Mouse (Mus musculus): ENCODE measurements around the gene Zfhx3. TPM values are rescaled to one million over a fixed set of nuclear protein-coding genes. Genes with fewer than 3 reads are reported as not detected.

Gene Zfhx3
- polyA plus RNA-seq, 1 experiment from 2014 or later = 22.8 TPM

- 96% methylated on average over 10 of the region's 10 CpGs for WGBS
- H3K4me1 ChIP-seq = peaks cover 37% of the 10 kb centered on the region
- no peak overlapping the region for H3K4me2 ChIP-seq
- no peak for ATAC-seq (ENCODE audit: low FRiP score)
- no peak overlapping the region for H3K9ac ChIP-seq (replicated peaks)
- H3K36me3 ChIP-seq = no peaks in the 10 kb centered on the region
- H3K27ac ChIP-seq (replicated peaks) = no peak overlapping the region
- H3K9me3 ChIP-seq (replicated peaks) = no peaks in the 10 kb centered on the region
- H3K27me3 ChIP-seq (replicated peaks) = no peaks in the 10 kb centered on the region
- H3K4me3 ChIP-seq (replicated peaks) = no peak overlapping the region
Measured at GRCm38 (mm10) chr8:108738179-108738578, 795.7 kb downstream of the Zfhx3 start.

GRCm38 (mm10) chr8:108739517-108739916, 797.1 kb downstream of the Zfhx3 start:
- Histone ChIP-seq H3K27me3 (replicated peaks) (no peaks in the 10 kb centered on the region), H3K9ac (replicated peaks) (no peak overlapping the region), H3K4me2 (no peak overlapping the region), H3K4me3 (replicated peaks) (no peak overlapping the region), H3K36me3 (no peaks in the 10 kb centered on the region), H3K27ac (replicated peaks) (no peak overlapping the region), H3K9me3 (replicated peaks) (no peaks in the 10 kb centered on the region), H3K4me1 (peaks cover 25% of the 10 kb centered on the region)
- ATAC-seq (ENCODE audit: low FRiP score) = no peak
- 82% methylated on average over 6 of the region's 6 CpGs for WGBS

- no peaks in the 10 kb centered on the region for H3K36me3 ChIP-seq
- H3K9me3 ChIP-seq (replicated peaks) = no peaks in the 10 kb centered on the region
- 83% methylated on average over 13 of the region's 13 CpGs for WGBS
- no peak overlapping the region for H3K9ac ChIP-seq (replicated peaks)
- H3K27me3 ChIP-seq (replicated peaks) = no peaks in the 10 kb centered on the region
- H3K4me2 ChIP-seq = no peak overlapping the region
- H3K27ac ChIP-seq (replicated peaks) = no peak overlapping the region
- peaks cover 23% of the 10 kb centered on the region for H3K4me1 ChIP-seq
- H3K4me3 ChIP-seq (replicated peaks) = no peak overlapping the region
- ATAC-seq (ENCODE audit: low FRiP score) = no peak
Measured at GRCm38 (mm10) chr8:108740443-108740842, 798.0 kb downstream of the Zfhx3 start.

GRCm38 (mm10) chr8:108741651-108742050, 799.2 kb downstream of the Zfhx3 start:
- ATAC-seq (ENCODE audit: low FRiP score) = no peak
- no peak overlapping the region for H3K4me3 ChIP-seq (replicated peaks)
- no peaks in the 10 kb centered on the region for H3K27me3 ChIP-seq (replicated peaks)
- H3K4me2 ChIP-seq = no peak overlapping the region
- H3K4me1 ChIP-seq = peaks cover 14% of the 10 kb centered on the region
- no peaks in the 10 kb centered on the region for H3K9me3 ChIP-seq (replicated peaks)
- no peak overlapping the region for H3K27ac ChIP-seq (replicated peaks)
- no peaks in the 10 kb centered on the region for H3K36me3 ChIP-seq
- 88% methylated on average over 4 of the region's 4 CpGs for WGBS
- H3K9ac ChIP-seq (replicated peaks) = no peak overlapping the region

- Histone ChIP-seq H3K27ac (replicated peaks) (no peak overlapping the region), H3K27me3 (replicated peaks) (no peaks in the 10 kb centered on the region), H3K36me3 (no peaks in the 10 kb centered on the region), H3K4me3 (replicated peaks) (no peak overlapping the region), H3K4me2 (no peak overlapping the region), H3K9ac (replicated peaks) (no peak overlapping the region), H3K9me3 (replicated peaks) (no peaks in the 10 kb centered on the region), H3K4me1 (peaks cover 6% of the 10 kb centered on the region; the same call in 1 of the 2 replicates)
- no peak for ATAC-seq (ENCODE audit: low FRiP score)
- WGBS = 71% methylated on average over 10 of the region's 10 CpGs
Measured at GRCm38 (mm10) chr8:108742465-108742864, 800.0 kb downstream of the Zfhx3 start.

- Histone ChIP-seq H3K4me1 (peaks cover 4% of the 10 kb centered on the region; the same call in 1 of the 2 replicates), H3K4me2 (no peak overlapping the region), H3K9me3 (replicated peaks) (no peaks in the 10 kb centered on the region), H3K27ac (replicated peaks) (no peak overlapping the region), H3K4me3 (replicated peaks) (no peak overlapping the region), H3K36me3 (no peaks in the 10 kb centered on the region), H3K9ac (replicated peaks) (no peak overlapping the region), H3K27me3 (replicated peaks) (no peaks in the 10 kb centered on the region)
- no peak for ATAC-seq (ENCODE audit: low FRiP score)
- 77% methylated on average over 7 of the region's 7 CpGs for WGBS
Measured at GRCm38 (mm10) chr8:108743238-108743637, 800.8 kb downstream of the Zfhx3 start.

GRCm38 (mm10) chr8:108745551-108745950, 803.1 kb downstream of the Zfhx3 start:
- ATAC-seq (ENCODE audit: low FRiP score) = no peak
- Histone ChIP-seq H3K9ac (replicated peaks) (no peak overlapping the region), H3K27ac (replicated peaks) (no peak overlapping the region), H3K4me3 (replicated peaks) (no peak overlapping the region), H3K4me1 (peaks cover 16% of the 10 kb centered on the region), H3K4me2 (no peak overlapping the region), H3K9me3 (replicated peaks) (no peaks in the 10 kb centered on the region), H3K27me3 (replicated peaks) (no peaks in the 10 kb centered on the region), H3K36me3 (no peaks in the 10 kb centered on the region)
- WGBS = 94% methylated on average over 7 of the region's 7 CpGs

- peaks cover 16% of the 10 kb centered on the region for H3K4me1 ChIP-seq
- WGBS = 68% methylated on average over 11 of the region's 11 CpGs
- no peak for ATAC-seq (ENCODE audit: low FRiP score)
- no peaks in the 10 kb centered on the region for H3K9me3 ChIP-seq (replicated peaks)
- no peak overlapping the region for H3K9ac ChIP-seq (replicated peaks)
- H3K4me2 ChIP-seq = no peak overlapping the region
- no peak overlapping the region for H3K4me3 ChIP-seq (replicated peaks)
- no peak overlapping the region for H3K27ac ChIP-seq (replicated peaks)
- H3K27me3 ChIP-seq (replicated peaks) = no peaks in the 10 kb centered on the region
- H3K36me3 ChIP-seq = no peaks in the 10 kb centered on the region
Measured at GRCm38 (mm10) chr8:108748095-108748494, 805.7 kb downstream of the Zfhx3 start.

GRCm38 (mm10) chr8:108748851-108749376, 806.5 kb downstream of the Zfhx3 start:
- WGBS = 9% methylated on average over 6 of the region's 6 CpGs
- H3K4me2 ChIP-seq = no peak overlapping the region
- peak overlapping the region; percentile 35; the same call in 1 of the 2 replicates for H3K27ac ChIP-seq (replicated peaks)
- no peak overlapping the region for H3K4me3 ChIP-seq (replicated peaks)
- ATAC-seq (ENCODE audit: low FRiP score) = no peak
- peaks cover 14% of the 10 kb centered on the region for H3K4me1 ChIP-seq
- H3K9me3 ChIP-seq (replicated peaks) = no peaks in the 10 kb centered on the region
- H3K27me3 ChIP-seq (replicated peaks) = no peaks in the 10 kb centered on the region
- no peak overlapping the region for H3K9ac ChIP-seq (replicated peaks)
- H3K36me3 ChIP-seq = no peaks in the 10 kb centered on the region

- no peaks in the 10 kb centered on the region for H3K9me3 ChIP-seq (replicated peaks)
Measured at GRCm38 (mm10) chr8:108750806-108751205, 808.4 kb downstream of the Zfhx3 start.

GRCm38 (mm10) chr8:108754556-108754955, 812.1 kb downstream of the Zfhx3 start:
- WGBS = 74% methylated on average over 6 of the region's 6 CpGs
- Histone ChIP-seq H3K4me1 (peaks cover 29% of the 10 kb centered on the region), H3K9ac (replicated peaks) (no peak overlapping the region), H3K36me3 (no peaks in the 10 kb centered on the region), H3K27ac (replicated peaks) (no peak overlapping the region), H3K27me3 (replicated peaks) (no peaks in the 10 kb centered on the region), H3K9me3 (replicated peaks) (no peaks in the 10 kb centered on the region), H3K4me3 (replicated peaks) (no peak overlapping the region), H3K4me2 (no peak overlapping the region)
- no peak for ATAC-seq (ENCODE audit: low FRiP score)

More at GRCm38 (mm10) chr8:108750806-108751205, 808.4 kb downstream of the Zfhx3 start:
- WGBS = 92% methylated on average over 9 of the region's 9 CpGs
- no peak for ATAC-seq (ENCODE audit: low FRiP score)
- H3K36me3 ChIP-seq = no peaks in the 10 kb centered on the region
- H3K27me3 ChIP-seq (replicated peaks) = no peaks in the 10 kb centered on the region
- H3K4me3 ChIP-seq (replicated peaks) = no peak overlapping the region
- H3K27ac ChIP-seq (replicated peaks) = no peak overlapping the region
- peaks cover 24% of the 10 kb centered on the region for H3K4me1 ChIP-seq
- no peak overlapping the region for H3K9ac ChIP-seq (replicated peaks)
- H3K4me2 ChIP-seq = no peak overlapping the region

- Histone ChIP-seq H3K4me3 (replicated peaks) (no peak overlapping the region), H3K27ac (replicated peaks) (peak overlapping the region; percentile 66; the same call in 1 of the 2 replicates), H3K36me3 (no peaks in the 10 kb centered on the region), H3K9me3 (replicated peaks) (no peaks in the 10 kb centered on the region), H3K4me1 (peaks cover 34% of the 10 kb centered on the region), H3K9ac (replicated peaks) (no peak overlapping the region), H3K27me3 (replicated peaks) (no peaks in the 10 kb centered on the region), H3K4me2 (no peak overlapping the region)
- 49% methylated on average over 19 of the region's 19 CpGs for WGBS
- ATAC-seq (ENCODE audit: low FRiP score) = no peak
Measured at GRCm38 (mm10) chr8:108755400-108756325, 813.2 kb downstream of the Zfhx3 start.
